Mouse (Mus musculus): Measurements from ENCODE around the gene Dkkl1.

The Dkkl1 gene

GRCm38 (mm10) chr7:45167761-45168445, 44.0 kb downstream of the Dkkl1 start:
- DNase-seq (ENCODE audit: low read depth, low spot score), result no peak

GRCm38 (mm10) chr7:45166950-45167401, 45.0 kb downstream of the Dkkl1 start:
- no peak for DNase-seq (ENCODE audit: low read depth, low spot score)

GRCm38 (mm10) chr7:45165701-45166100, 46.2 kb downstream of the Dkkl1 start:
- DNase-seq (ENCODE audit: low read depth, low spot score), result no peak

GRCm38 (mm10) chr7:45164833-45165232, 47.1 kb downstream of the Dkkl1 start:
- DNase-seq (ENCODE audit: low read depth, low spot score), result no peak

GRCm38 (mm10) chr7:45163735-45164490, 48.0 kb downstream of the Dkkl1 start, which contains the start of gene Slc17a7:
Gene Slc17a7 (plus strand): TSS chr7:45163949.
- no peak for DNase-seq (ENCODE audit: low read depth, low spot score)

GRCm38 (mm10) chr7:45162996-45163615, 48.8 kb downstream of the Dkkl1 start:
- DNase-seq (ENCODE audit: low read depth, low spot score), result no peak

GRCm38 (mm10) chr7:45162551-45162950, 49.4 kb downstream of the Dkkl1 start:
- no peak for DNase-seq (ENCODE audit: low read depth, low spot score)

GRCm38 (mm10) chr7:45161612-45162473, 50.1 kb downstream of the Dkkl1 start:
- peak; percentile 87 for DNase-seq (ENCODE audit: low read depth, low spot score)

GRCm38 (mm10) chr7:45160866-45161265, 51.1 kb downstream of the Dkkl1 start:
- no peak for DNase-seq (ENCODE audit: low read depth, low spot score)

- no peak for DNase-seq (ENCODE audit: low read depth, low spot score)
Observed at GRCm38 (mm10) chr7:45160316-45160800, 51.6 kb downstream of the Dkkl1 start.

- no peak for DNase-seq (ENCODE audit: low read depth, low spot score)
Observed at GRCm38 (mm10) chr7:45158991-45159390, 53.0 kb downstream of the Dkkl1 start.

Measured in WW6 (cell line).